Mouse (Mus musculus): ENCODE results near the gene Vmn1r184. TPM values are rescaled to one million over a fixed set of nuclear protein-coding genes. Genes with fewer than 3 reads are reported as not detected.
"Not testable (repeated sequence)": the region's sequence is repeated elsewhere in the genome, so short reads cannot be mapped to it uniquely, and the experiment has no call there.

Gene Vmn1r184
- polyA plus RNA-seq (2015; fragmentation: Nextera tagmentation; extraction: Ambion mirVana), result not detected in 2 replicates

DNA sequence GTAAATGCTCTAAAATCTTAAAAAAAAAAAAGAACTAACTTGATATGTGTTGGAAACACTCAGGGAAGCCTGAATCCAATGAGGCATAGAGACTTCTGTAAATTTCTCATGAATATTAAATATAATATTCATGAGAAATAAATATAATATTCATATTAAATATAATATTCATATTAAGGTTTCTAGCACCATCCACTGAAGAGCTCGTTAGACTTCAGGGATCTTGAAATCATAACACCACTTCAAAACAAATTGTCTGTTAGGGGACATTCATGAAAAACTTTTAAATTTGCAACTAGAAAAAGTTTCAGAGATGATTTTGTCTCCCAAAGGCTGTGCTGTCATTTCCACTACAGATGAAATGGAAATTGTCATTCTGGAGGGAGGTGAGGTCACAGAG, at the start of gene Vmn1r184:
TSS of gene Vmn1r184 (plus strand) at position 301 of the 400 bp plus-strand sequence.
- not testable (repeated sequence) for H3K36me3 ChIP-seq; H3K9me3 ChIP-seq; H3K9ac ChIP-seq; H3K4me1 ChIP-seq; H3K27ac ChIP-seq; ATAC-seq (ENCODE audit: low FRiP score, low read depth); H3K4me3 ChIP-seq; H3K4me2 ChIP-seq (replicated peaks); H3K27me3 ChIP-seq
- WGBS, result 81% methylated on average over 1 of the region's 1 CpGs

DNA sequence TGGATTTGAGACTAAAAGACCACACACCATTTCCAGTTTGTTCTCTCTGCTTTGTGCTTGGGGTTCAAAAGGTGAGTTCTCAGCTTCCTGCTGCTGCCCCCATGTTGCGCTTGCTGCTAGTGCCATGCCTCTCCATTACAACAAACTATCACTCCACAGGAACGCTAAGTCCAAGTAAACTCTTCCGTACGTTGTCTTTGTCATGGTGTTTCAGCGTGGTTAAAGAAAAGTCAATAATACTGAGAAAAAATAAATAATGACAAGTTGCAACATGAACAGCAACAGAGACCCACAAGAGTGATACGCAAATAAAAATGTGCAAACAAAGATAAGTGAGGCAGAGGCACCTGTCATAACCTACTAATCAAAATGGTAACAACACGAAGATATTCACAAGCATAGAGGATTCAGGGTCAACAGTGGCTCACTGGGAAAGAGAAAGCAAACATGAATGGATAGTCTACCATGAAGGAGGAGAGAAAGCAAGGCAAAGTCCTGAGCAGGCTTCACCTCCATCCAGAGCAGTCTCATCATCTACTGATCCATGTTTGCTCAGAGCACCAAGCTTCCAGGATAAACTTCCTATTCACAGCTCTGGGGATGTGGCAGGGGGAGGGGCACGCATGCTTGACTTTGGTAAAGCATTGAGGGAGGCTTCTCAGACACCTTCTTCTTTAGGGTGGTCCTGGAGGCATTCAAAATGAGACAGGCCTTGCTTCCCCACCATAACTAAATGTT, 43.5 kb downstream of the Vmn1r184 start:
- WGBS, result 77% methylated on average over 8 of the region's 8 CpGs
- ATAC-seq (ENCODE audit: low FRiP score, low read depth); H3K9ac ChIP-seq; H3K4me3 ChIP-seq; H3K27ac ChIP-seq; H3K27me3 ChIP-seq; H3K9me3 ChIP-seq; H3K36me3 ChIP-seq; H3K4me2 ChIP-seq (replicated peaks); H3K4me1 ChIP-seq: not testable (repeated sequence)

DNA sequence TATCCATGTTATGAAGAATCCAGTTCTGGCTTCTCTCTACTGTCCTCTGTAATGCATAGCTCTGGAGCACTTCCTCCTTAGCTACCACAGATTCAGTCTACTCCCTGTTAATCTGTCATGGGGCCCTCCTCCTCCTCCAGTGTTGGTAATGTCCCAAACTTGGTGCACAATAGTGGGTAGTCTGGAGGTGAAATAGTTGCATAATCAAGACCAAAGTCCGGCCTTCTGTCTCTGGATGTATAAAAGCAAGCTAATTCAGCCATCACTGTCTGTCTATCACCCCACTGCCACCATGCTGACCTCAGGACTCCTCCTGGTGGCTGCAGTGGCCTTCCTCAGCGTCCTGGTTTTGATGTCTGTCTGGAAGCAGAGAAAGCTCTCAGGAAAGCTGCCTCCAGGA, 46.8 kb downstream of the Vmn1r184 start, which contains the start of gene Cyp2a4:
TSS of gene Cyp2a4 (plus strand) at position 244 of the 400 bp plus-strand sequence.
- H3K4me2 ChIP-seq (replicated peaks); H3K9ac ChIP-seq; H3K4me3 ChIP-seq; H3K36me3 ChIP-seq; H3K27me3 ChIP-seq; H3K27ac ChIP-seq; H3K4me1 ChIP-seq; ATAC-seq (ENCODE audit: low FRiP score, low read depth): not testable (repeated sequence)
- 59% methylated on average over 2 of the region's 2 CpGs for WGBS
- H3K9me3 ChIP-seq, result peaks cover 12% of the 10 kb centered on the region; the same call in 1 of the 2 replicates

DNA sequence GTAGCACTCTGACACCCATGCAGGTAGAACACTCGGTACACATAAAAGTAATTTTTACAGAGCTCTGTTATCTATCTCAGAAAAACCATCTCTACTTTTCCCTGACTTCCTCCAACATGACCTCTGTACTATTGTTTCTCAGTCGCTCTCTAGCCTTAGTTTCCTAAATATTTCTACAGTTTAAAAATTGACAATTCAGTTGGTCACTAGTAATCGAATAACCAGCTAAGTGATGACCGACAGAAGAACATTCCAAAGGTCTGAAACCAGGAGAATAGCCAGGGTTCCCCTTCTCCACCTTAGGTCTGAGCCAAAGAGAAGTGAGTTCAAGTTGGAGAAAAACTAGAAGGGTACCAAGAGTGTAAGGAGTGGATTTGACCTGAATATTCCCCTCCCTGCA, 51.7 kb downstream of the Vmn1r184 start:
- ATAC-seq (ENCODE audit: low FRiP score, low read depth); H3K4me2 ChIP-seq (replicated peaks); H3K4me3 ChIP-seq; H3K27ac ChIP-seq; H3K36me3 ChIP-seq; H3K27me3 ChIP-seq; H3K9ac ChIP-seq; H3K4me1 ChIP-seq: not testable (repeated sequence)
- 87% methylated on average over 4 of the region's 4 CpGs for WGBS
- H3K9me3 ChIP-seq, result peaks cover 12% of the 10 kb centered on the region; the same call in 1 of the 2 replicates

DNA sequence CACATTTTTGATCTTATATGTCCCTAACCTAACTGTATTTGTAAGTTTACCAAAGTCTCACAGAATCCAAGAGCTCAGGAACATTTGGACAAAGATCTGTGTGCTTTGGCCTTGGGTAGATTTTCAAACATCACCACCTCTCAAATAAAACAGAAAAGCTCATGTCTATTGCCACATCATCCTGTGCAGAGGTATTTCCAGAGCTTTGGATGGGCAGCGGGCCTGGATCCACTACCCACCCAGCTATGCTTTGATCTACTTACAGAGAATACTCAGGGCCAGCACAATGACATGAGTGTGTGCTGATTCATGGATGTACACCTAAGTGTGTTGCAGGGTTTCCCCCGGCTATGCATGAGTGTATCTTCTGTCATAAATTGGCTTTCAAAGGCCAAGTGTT, 55.1 kb downstream of the Vmn1r184 start:
- H3K4me2 ChIP-seq (replicated peaks); H3K9me3 ChIP-seq; ATAC-seq (ENCODE audit: low FRiP score, low read depth); H3K36me3 ChIP-seq; H3K4me1 ChIP-seq; H3K4me3 ChIP-seq; H3K27ac ChIP-seq; H3K9ac ChIP-seq; H3K27me3 ChIP-seq: not testable (repeated sequence)
- WGBS, result 85% methylated on average over 2 of the region's 2 CpGs

DNA sequence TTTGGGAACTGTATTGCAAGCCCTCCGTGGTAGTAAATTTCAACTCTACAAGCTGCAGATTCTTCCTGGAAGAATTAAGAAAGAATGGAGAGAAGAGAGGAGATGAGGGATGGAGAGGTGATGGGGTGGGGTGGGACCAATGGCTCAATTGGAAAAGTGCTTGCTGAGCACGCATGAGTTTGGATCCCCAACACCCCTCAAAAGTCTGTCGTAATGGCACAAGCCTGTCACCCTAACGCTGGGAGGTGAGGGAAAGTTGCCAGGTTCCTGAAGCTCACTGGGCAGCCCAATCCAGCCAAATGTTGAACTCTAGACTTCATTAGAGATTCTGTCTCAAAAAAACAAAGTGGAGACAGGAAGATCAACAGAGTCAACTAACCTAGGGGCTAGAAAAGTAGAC, 55.7 kb downstream of the Vmn1r184 start:
- ATAC-seq (ENCODE audit: low FRiP score, low read depth), result not testable (repeated sequence)

More for the DNA sequence above, 55.7 kb downstream of the Vmn1r184 start:
- WGBS, result 77% methylated on average over 4 of the region's 4 CpGs
- not testable (repeated sequence) for H3K9me3 ChIP-seq; H3K4me2 ChIP-seq (replicated peaks); H3K9ac ChIP-seq; H3K4me3 ChIP-seq; H3K36me3 ChIP-seq; H3K27ac ChIP-seq; H3K27me3 ChIP-seq; H3K4me1 ChIP-seq

Other genes starting within 250 kb of the Vmn1r184 start
- gene Cyp2b13, start 198.8 kb upstream of the Vmn1r184 start, polyA plus RNA-seq (2015; fragmentation: Nextera tagmentation; extraction: Ambion mirVana), result not detected in 2 replicates
- not detected in 2 replicates for gene Cyp2b9, start 86.9 kb upstream of the Vmn1r184 start, polyA plus RNA-seq (2015; fragmentation: Nextera tagmentation; extraction: Ambion mirVana)
- gene Cyp2a4, start 46.8 kb downstream of the Vmn1r184 start, polyA plus RNA-seq (2015; fragmentation: Nextera tagmentation; extraction: Ambion mirVana), result not detected in 2 replicates
- gene Nlrp9c, start 143.4 kb downstream of the Vmn1r184 start, polyA plus RNA-seq (2015; fragmentation: Nextera tagmentation; extraction: Ambion mirVana), result not detected in 2 replicates
- gene Nlrp4a, start 174.8 kb downstream of the Vmn1r184 start, polyA plus RNA-seq (2015; fragmentation: Nextera tagmentation; extraction: Ambion mirVana), result not detected in 2 replicates